Mouse (Mus musculus) MEL (cell line): ENCODE data around the gene Htt. TPM values are rescaled to one million over a fixed set of nuclear protein-coding genes. Genes with fewer than 3 reads are reported as not detected.

Experiments
- DNase-seq: peaks from one replicate; pipeline ENCODE4 v3.0.0; 2011; ENCODE audit warnings: low read depth, low spot score
- H3K27ac ChIP-seq: 2 replicates; pipeline ENCODE4 v1.5.1; 2012; ENCODE audit warnings: low read depth, mild to moderate bottlenecking, control low read depth, low read length, moderate library complexity; ENCODE audit not compliant: control insufficient read depth
- H3K27me3 ChIP-seq, 2 experiments: fragments of 150-350 bp in 1 of 2; sonication (generic) in 1 of 2; 2 replicates each; pipeline ENCODE4 v1.6.1; 2012; ENCODE audit warnings: low read length in 2 of 2, mild to moderate bottlenecking in 2 of 2, improper control_type of control experiment in 1 of 2, moderate library complexity in 1 of 2; ENCODE audit not compliant: insufficient read depth in 2 of 2, control insufficient read depth in 1 of 2
- H3K36me3 ChIP-seq, 2 experiments: 2 replicates each; pipeline ENCODE4 v1.6.1; 2012 to 2014; ENCODE audit warnings: low read length in 2 of 2, improper control_type of control experiment in 1 of 2, inconsistent platforms in 1 of 2, mild to moderate bottlenecking in 1 of 2; ENCODE audit not compliant: insufficient read depth in 2 of 2, control insufficient read depth in 1 of 2
- H3K4me1 ChIP-seq, 2 experiments: fragments of 150-350 bp in 1 of 2; sonication (generic) in 1 of 2; 2 replicates each; pipeline ENCODE4 v1.6.1; 2012; ENCODE audit warnings: low read length in 2 of 2, improper control_type of control experiment in 1 of 2, mild to moderate bottlenecking in 1 of 2; ENCODE audit not compliant: insufficient read depth in 2 of 2, control insufficient read depth in 1 of 2
- H3K4me3 ChIP-seq, 2 experiments: fragments of 150-350 bp in 1 of 2; sonication (generic) in 1 of 2; 2 replicates each; pipeline ENCODE4 v1.5.1; 2012; ENCODE audit warnings: low read depth in 2 of 2, low read length in 2 of 2, mild to moderate bottlenecking in 2 of 2, moderate library complexity in 2 of 2, control low read depth in 1 of 2, improper control_type of control experiment in 1 of 2; ENCODE audit not compliant: control insufficient read depth in 1 of 2, insufficient read depth in 1 of 2
- H3K79me2 ChIP-seq: 2 replicates; pipeline ENCODE4 v1.6.1; 2012; ENCODE audit warnings: mild to moderate bottlenecking, low read length, moderate library complexity; ENCODE audit not compliant: control insufficient read depth, poor library complexity, insufficient read depth
- H3K9ac ChIP-seq: 2 replicates; pipeline ENCODE4 v1.6.1; 2012; ENCODE audit warnings: low read depth, mild to moderate bottlenecking, control low read depth, low read length, moderate library complexity; ENCODE audit not compliant: control insufficient read depth, poor library complexity, severe bottlenecking
- H3K9me3 ChIP-seq: fragments of 150-350 bp; sonication (generic); replicated peaks from 2 replicates; pipeline ENCODE4 v1.6.1; 2012; ENCODE audit warnings: mild to moderate bottlenecking, low read length, improper control_type of control experiment, moderate library complexity; ENCODE audit not compliant: insufficient read depth
- BHLHE40 ChIP-seq: IDR thresholded peaks from 2 replicates; pipeline ENCODE4 v1.6.1; 2012; ENCODE audit warnings: low read depth, mild to moderate bottlenecking, inconsistent platforms, low read length, improper control_type of control experiment, borderline replicate concordance
- CHD1 ChIP-seq: IDR thresholded peaks from 2 replicates; pipeline ENCODE4 v1.6.1; 2012; ENCODE audit warnings: low read depth, mild to moderate bottlenecking, inconsistent platforms, low read length, improper control_type of control experiment
- E2F4 ChIP-seq: IDR thresholded peaks from 2 replicates; pipeline ENCODE4 v1.6.1; 2011; ENCODE audit warnings: low read depth, low read length, improper control_type of control experiment, borderline replicate concordance
- EP300 ChIP-seq, 2 experiments: IDR thresholded peaks; 2 replicates each; pipeline ENCODE4 v1.6.1; 2011; ENCODE audit warnings: improper control_type of control experiment in 2 of 2, low read length in 2 of 2, low read depth in 1 of 2, mild to moderate bottlenecking in 1 of 2
- ETS1 ChIP-seq: IDR thresholded peaks from 2 replicates; pipeline ENCODE4 v1.6.1; 2012; ENCODE audit warnings: low read depth, mild to moderate bottlenecking, inconsistent platforms, low read length, improper control_type of control experiment, moderate library complexity
- GATA1 ChIP-seq: IDR thresholded peaks from 2 replicates; pipeline ENCODE4 v1.6.1; 2011; ENCODE audit warnings: low read depth, low read length, improper control_type of control experiment
- HCFC1 ChIP-seq: IDR thresholded peaks from 2 replicates; pipeline ENCODE4 v1.6.1; 2012; ENCODE audit warnings: low read depth, mild to moderate bottlenecking, inconsistent platforms, low read length, improper control_type of control experiment, moderate library complexity
- MAFK ChIP-seq: IDR thresholded peaks from 2 replicates; pipeline ENCODE4 v1.6.1; 2011; ENCODE audit warnings: low read depth, mild to moderate bottlenecking, low read length, improper control_type of control experiment, borderline replicate concordance
- MAX ChIP-seq: IDR thresholded peaks from 2 replicates; pipeline ENCODE4 v1.6.1; 2011; ENCODE audit warnings: low read length, improper control_type of control experiment
- MXI1 ChIP-seq: IDR thresholded peaks from 2 replicates; pipeline ENCODE4 v1.6.1; 2011; ENCODE audit warnings: mild to moderate bottlenecking, low read depth, low read length, improper control_type of control experiment
- MYC ChIP-seq: IDR thresholded peaks from 2 replicates; pipeline ENCODE4 v1.6.1; 2011; ENCODE audit warnings: low read depth, mild to moderate bottlenecking, low read length, improper control_type of control experiment, moderate library complexity
- NRF1 ChIP-seq: IDR thresholded peaks from 2 replicates; pipeline ENCODE4 v1.6.1; 2014; ENCODE audit warnings: low read depth, mild to moderate bottlenecking, inconsistent platforms, low read length, improper control_type of control experiment, moderate library complexity; ENCODE audit not compliant: poor library complexity, insufficient read depth, severe bottlenecking
- SIN3A ChIP-seq: IDR thresholded peaks from 2 replicates; pipeline ENCODE4 v1.6.1; 2012; ENCODE audit warnings: low read length, improper control_type of control experiment, inconsistent platforms
- SMC3 ChIP-seq: IDR thresholded peaks from 2 replicates; pipeline ENCODE4 v1.6.1; 2011; ENCODE audit warnings: low read depth, low read length, improper control_type of control experiment
- TCF12 ChIP-seq: IDR thresholded peaks from 2 replicates; pipeline ENCODE4 v1.6.1; 2014; ENCODE audit warnings: low read depth, mild to moderate bottlenecking, inconsistent platforms, low read length, improper control_type of control experiment, moderate library complexity
- USF1 ChIP-seq: IDR thresholded peaks from 2 replicates; pipeline ENCODE4 v1.6.1; 2014; ENCODE audit warnings: low read depth, mild to moderate bottlenecking, inconsistent platforms, low read length, improper control_type of control experiment, moderate library complexity
- ZKSCAN1 ChIP-seq: IDR thresholded peaks from 2 replicates; pipeline ENCODE4 v1.6.1; 2012; ENCODE audit warnings: low read depth, mild to moderate bottlenecking, inconsistent platforms, low read length, improper control_type of control experiment, moderate library complexity
- ZMIZ1 ChIP-seq: IDR thresholded peaks from 2 replicates; pipeline ENCODE4 v1.6.1; 2012; ENCODE audit warnings: low read depth, mild to moderate bottlenecking, inconsistent platforms, low read length, improper control_type of control experiment, moderate library complexity
- ZNF384 ChIP-seq: IDR thresholded peaks from 2 replicates; pipeline ENCODE4 v1.6.1; 2012; ENCODE audit warnings: low read depth, mild to moderate bottlenecking, inconsistent platforms, low read length, improper control_type of control experiment
- polyA plus RNA-seq, 2 experiments: library from polyadenylated mRNA; stranded (reverse) in 1 of 2; unstranded in 1 of 2; fragments of >175 nt in 1 of 2; fragments of >200 nt in 1 of 2; gene quantifications; 2 replicates each; pipeline versions ENCODE4 v1.2.1 to v1.2.4; 2012; ENCODE audit warnings: low replicate concordance in 2 of 2, low read depth in 1 of 2; ENCODE audit not compliant: insufficient read length in 2 of 2, insufficient read depth in 1 of 2, missing spikeins in 1 of 2
- total RNA-seq: library from RNA; depleted of rRNA; stranded (reverse); fragments of 300-350 nt; gene quantifications from 2 replicates; pipeline ENCODE4 v1.2.3, GENCODE M21; 2012

Gene Htt
- total and polyA plus RNA-seq, 3 experiments: 27.0 to 33.0 TPM; not detected in 1

DNA sequence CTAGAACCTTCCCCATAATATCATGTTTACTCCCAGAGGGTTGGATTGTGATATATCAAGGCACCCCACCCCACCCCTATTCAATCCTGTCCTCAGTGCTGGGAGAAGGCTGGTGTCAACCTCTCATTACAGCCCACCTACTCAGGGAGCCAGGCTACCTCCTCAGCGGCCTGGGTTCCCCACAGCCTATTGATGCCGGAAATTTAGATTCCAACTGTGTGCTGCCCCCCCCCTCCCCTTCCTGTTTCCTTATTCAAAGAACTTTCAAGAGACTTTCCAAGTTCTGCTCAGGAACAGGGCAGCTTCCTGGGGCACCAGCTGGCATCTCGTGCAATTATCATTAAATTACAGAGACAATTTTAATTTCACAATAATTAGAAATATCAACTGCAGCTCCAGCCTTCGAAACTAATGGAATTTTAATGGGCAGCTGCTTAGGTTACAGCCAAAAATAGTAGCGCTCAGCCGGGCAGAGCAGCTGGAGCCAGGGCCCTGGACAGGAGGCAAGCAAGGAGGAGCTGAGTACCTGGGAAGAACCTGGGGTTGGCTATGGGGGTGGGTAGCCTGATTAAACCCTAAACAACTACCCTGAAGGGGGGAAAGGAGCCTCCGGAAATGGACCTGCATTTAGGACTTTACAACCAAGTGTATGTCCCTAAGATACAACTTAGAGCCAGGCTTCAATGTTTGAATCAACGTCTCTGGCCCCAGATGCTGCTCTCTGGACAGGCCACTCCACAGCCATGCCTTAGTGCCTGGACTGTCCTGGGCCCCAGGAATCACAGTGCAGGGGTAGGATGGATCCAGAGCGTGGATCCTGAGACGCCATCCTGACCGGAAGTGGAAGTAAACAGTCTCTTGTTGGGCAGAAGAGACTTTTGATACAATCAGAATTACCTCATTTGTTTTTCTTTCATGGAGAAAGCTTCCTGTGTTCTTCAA, 170.2 kb downstream of the Htt start:
- no peak overlapping the region for H3K27ac ChIP-seq

DNA sequence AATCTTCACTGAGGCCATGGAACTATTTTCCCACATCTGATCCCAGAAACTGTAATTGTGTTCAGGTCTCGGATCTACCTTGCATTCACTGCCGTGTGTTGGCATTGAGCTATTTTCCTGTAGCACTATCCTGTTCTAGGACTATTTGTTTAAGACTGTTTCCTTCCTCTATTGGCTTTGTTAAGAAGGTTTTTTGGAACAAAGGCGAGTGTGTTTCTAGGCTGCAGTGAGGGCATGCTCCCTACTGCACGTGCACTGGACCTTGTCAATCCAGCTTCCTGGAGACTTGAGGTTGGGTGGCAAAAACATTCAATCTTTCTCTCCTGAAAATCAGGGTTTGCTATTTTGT, 170.9 kb downstream of the Htt start:
- TF ChIP-seq SIN3A (no peak), ZNF384 (no peak), E2F4 (no peak), USF1 (no peak), HCFC1 (no peak), MAFK (no peak), GATA1 (no peak), ZKSCAN1 (no peak), SMC3 (no peak), NRF1 (no peak), MAX (no peak), EP300 (IDR thresholded peaks at IDR 0.05; ENCODE audit: low read depth in 1 of 2, low read length in 2 of 2) (no peak), MXI1 (no peak), CHD1 (no peak), ZMIZ1 (no peak), MYC (no peak), TCF12 (no peak)
- TF ChIP-seq, all 39 proteins: peak for 0
- Histone ChIP-seq H3K4me3 (no peak overlapping the region), H3K79me2 (no peaks in the 10 kb centered on the region), H3K9me3 (no peaks in the 10 kb centered on the region), H3K27ac (no peak overlapping the region), H3K4me1 (peaks cover 4 to 7% of the 10 kb centered on the region in 2 experiments), H3K36me3 (peaks cover 0 to 9% of the 10 kb centered on the region in 2 experiments; a peak in 2 of 4 replicates), H3K27me3 (no peaks in the 10 kb centered on the region), H3K9ac (no peak overlapping the region)
- DNase-seq: no peak

More for the DNA sequence above, 170.2 kb downstream of the Htt start:
- Histone ChIP-seq H3K9me3 (no peaks in the 10 kb centered on the region), H3K9ac (no peak overlapping the region), H3K4me3 (no peak overlapping the region), H3K27me3 (no peaks in the 10 kb centered on the region), H3K36me3 (peaks cover 0 to 9% of the 10 kb centered on the region in 2 experiments; a peak in 2 of 4 replicates), H3K4me1 (peaks cover 4 to 7% of the 10 kb centered on the region in 2 experiments), H3K79me2 (no peaks in the 10 kb centered on the region)
- no peak for TF ChIP-seq HCFC1
- TF ChIP-seq ETS1: no peak
- no peak for TF ChIP-seq BHLHE40
- DNase-seq: no peak
